Mouse (Mus musculus): ENCODE measurements around the gene Lingo2.

Lingo2 gene

DNA sequence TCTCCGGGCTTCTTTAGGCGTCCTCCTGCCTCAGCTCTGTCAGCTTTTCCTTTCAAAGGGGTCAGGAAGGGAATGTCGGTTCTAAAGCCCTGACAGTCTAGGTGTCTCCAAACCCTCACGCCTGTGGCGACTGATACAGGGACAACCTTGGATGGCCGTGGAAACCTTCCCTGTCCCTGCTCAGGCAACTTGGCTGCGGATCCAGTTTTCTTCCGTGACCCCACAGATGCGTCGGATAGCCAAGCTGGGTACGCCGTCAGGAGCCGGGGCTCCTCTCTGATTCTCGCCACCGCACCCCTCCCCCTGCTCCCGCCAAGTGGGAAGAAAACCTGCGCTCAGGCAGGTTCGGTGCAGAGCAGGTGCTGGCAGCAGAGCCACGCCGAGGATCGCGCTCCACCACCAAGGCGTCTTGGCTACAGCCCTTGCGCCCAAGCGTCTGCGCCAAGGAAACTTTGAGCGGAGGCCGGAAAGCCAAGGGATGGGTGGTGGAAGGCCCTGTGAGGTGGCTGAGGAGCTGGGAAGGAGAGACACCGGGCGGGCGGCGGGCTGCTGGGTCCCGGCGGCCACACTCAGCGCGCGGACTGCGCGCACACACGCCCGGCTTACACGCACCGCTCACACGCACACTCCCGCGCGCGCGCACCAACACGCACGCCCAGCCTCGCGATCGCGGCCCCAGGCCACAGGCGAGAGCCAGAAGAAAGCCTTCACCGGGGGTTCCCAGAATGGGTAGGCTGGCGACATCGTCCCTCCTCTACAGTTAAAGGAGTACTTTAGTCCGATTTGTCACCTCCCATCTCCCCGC lies at the start of gene Lingo2:
TSS of gene Lingo2 (minus strand) at position 598 of the 805 bp plus-strand sequence.
- peak; percentile 64 to 68 for DNase-seq (ENCODE audit: low spot score in 2 of 2)

DNA sequence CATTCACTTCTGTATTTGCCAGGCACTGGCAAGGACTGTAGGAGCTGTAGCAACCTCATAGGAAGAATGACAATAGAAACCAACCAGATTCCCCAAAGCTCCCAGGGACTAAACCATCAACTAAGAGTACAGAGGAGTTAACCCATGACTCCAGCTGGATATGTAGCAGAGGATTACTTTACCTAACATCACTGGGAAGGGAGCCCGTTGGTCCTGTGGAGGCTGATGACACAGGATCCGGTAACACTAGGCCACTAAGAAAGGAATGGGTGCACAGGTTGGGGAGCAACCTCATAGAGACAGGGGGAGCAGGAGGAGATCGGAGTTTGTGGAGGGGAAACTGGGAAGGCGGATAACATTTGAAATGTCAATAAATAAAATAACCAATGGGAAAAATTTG lies 21.8 kb upstream of the Lingo2 start:
- DNase-seq (ENCODE audit: low spot score in 2 of 2): no peak

GRCm38 (mm10) chr4:36952431-36953429 lies 1.2 kb upstream of the Lingo2 start:
- peak; percentile 36 to 49 for DNase-seq (ENCODE audit: low spot score in 2 of 2)

- DNase-seq (ENCODE audit: low spot score in 2 of 2): no peak
These were observed 338 bp upstream of the Lingo2 start for GRCm38 (mm10) chr4:36951955-36952215.

DNA sequence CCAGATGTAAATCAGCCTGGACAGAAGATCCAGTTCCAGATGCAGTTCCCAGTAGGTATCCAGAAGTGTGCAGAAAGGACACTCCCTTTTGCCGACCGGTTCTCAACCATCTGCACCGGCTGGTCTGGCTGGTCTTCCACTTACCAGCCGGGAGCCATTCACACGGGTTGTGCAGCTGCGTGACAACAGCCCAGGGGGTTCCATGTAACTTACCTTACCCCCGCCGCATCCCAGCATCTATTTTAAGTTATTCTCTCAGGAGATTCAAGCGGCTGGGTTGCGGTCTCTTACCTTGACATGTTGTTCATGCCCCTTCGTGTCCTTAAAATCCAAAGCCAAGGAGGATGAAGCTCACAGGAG lies 777 bp downstream of the Lingo2 start:
- peak in 1 of 2 experiments; percentile 24 for DNase-seq (ENCODE audit: low spot score in 2 of 2)

DNA sequence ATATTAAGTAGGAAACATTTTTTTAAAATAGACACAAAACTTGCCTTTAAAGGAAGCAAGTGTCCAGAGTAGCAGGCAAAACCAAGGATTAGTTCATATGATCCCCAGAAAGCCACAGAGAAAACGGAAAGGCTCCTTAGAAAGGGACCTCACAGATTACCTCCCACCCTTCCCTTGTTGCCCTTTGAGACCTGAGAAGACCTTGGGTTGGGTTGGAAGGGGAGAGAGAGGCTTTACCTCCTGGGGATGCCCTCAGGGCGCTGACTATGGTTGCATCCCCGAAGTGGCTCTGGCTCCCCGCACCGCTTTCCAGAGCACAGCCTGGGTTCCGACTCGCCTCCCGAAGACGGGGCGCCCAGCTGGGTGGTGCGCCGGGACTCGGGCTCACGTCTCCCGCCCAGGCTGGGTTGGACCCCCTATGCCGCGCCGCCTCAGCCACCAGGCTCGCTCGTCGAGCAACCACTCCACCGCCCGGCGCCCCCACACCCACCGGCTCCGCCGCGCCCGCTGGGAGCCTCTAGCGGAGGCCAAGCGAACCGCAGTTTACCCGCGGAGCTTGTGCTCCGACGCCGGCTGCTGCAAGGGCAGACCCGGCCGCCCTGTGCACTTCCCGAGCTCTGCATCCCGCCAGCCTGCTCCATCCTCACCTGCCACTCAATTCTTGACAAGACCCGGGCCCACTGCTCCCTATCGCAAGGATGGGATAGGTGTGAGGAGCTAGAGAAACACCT lies 1.4 kb downstream of the Lingo2 start:
- peak; percentile 79 to 81 for DNase-seq (ENCODE audit: low spot score in 2 of 2)

GRCm38 (mm10) chr4:36890810-36891209 lies 60.7 kb downstream of the Lingo2 start:
- DNase-seq (ENCODE audit: low spot score in 2 of 2): no peak

DNA sequence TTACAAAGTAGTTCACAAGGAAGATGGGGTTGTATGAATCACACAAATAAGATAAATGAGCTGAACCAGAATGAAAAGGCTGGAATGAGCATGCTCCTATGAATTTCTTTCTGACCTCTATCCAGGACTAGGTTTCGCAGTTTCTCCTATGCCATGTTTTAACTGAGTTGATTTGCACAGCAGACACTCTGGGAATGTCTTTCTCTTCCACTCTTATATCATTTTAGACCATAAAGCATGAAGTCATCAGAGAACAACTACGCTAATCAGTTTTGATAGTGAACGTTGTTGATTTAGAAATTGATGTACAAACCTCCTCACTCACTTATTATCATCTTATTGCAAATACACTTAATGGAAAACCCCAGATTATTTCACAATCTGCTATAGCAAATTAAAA lies 61.2 kb downstream of the Lingo2 start:
- no peak for DNase-seq (ENCODE audit: low spot score in 2 of 2)

GRCm38 (mm10) chr4:36874781-36875180 lies 76.8 kb downstream of the Lingo2 start:
- peak; percentile 32 to 36 for DNase-seq (ENCODE audit: low spot score in 2 of 2)

- DNase-seq (ENCODE audit: low spot score in 2 of 2): no peak
These were observed 126.6 kb downstream of the Lingo2 start for GRCm38 (mm10) chr4:36824982-36825381.

- peak in 1 of 2 experiments; percentile 46 for DNase-seq (ENCODE audit: low spot score in 2 of 2)
These were observed 129.6 kb downstream of the Lingo2 start for GRCm38 (mm10) chr4:36821914-36822313.

DNA sequence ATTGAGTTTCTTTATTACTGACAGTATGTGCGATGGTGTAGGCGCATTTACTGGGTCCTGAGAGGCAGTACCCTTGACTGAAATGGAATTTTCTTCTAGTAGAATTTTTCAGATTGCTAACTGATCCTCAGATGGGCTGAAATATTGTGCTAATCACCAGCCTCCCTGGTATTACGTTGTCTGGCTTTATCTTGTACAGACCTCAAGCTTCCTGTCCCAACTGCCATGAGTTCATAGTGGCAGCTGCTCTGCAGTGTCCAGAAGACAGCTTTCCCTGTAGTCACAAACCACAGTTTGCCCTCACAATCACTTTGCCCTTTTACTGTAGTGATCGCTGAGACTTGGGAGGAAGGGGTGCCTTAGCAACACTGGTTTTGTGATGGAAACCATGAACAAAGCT lies 176.5 kb downstream of the Lingo2 start:
- DNase-seq (ENCODE audit: low spot score in 2 of 2): no peak

GRCm38 (mm10) chr4:36730691-36731090 lies 220.9 kb downstream of the Lingo2 start:
- DNase-seq (ENCODE audit: low spot score in 2 of 2): no peak

DNA sequence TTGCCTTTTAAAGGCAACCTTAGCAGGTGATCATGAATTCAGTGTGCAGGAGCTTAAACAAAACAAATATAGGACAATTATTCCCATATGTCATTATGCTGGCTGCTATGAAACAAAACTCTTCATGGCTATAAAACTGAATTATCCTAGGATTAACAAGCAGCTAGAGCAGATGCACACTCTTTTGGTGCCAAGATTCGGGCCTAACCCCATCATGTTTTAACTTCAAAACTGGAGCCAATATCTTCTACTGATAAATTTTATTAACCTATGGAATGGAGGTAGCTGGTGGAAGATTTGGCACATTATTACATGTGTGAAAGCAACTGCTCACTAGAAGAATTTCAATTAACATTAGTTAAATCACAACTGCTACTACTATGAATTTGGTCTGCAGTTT lies 235.1 kb downstream of the Lingo2 start:
- no peak for DNase-seq (ENCODE audit: low spot score in 2 of 2)

DNA sequence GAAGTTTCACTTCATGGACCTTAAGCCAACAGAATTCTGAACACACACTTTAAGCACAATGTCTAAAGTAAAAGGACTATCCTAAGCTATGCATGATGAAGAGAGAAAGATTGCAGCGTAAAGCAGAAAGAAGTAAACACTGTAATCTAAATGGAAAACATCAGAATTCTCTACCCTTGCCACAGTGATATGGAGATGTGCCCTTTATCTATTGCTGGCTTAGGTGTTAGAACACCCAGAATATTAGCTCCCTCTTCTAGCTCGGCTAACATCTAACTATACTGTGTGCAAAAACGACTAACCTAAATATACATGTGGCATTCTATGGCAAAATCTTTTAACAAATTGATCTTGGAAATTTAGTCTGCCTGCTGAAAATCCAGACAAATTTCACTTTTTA lies 252.7 kb downstream of the Lingo2 start:
- no peak for DNase-seq (ENCODE audit: low spot score in 2 of 2)

GRCm38 (mm10) chr4:36696810-36697209 lies 254.7 kb downstream of the Lingo2 start:
- no peak for DNase-seq (ENCODE audit: low spot score in 2 of 2)

DNA sequence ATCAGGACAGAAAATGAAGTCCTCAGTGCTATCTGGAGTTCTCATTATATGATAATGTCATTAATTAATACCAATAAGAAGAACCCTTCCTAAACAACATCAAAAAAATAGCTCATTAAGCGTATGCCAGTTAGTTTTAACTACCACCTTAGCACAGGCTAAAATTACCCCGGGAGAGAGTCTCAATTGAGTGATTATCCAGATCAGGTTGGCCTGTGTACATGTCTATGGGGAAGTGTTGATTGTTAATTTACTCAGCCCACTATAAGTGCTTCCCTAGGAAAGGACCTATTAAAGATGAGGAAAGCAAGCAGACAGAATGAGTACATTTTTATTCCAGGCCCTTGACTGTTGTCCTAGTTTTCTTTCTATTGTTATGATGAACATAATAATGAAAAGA lies 291.6 kb downstream of the Lingo2 start:
- DNase-seq (ENCODE audit: low spot score in 2 of 2): no peak

DNA sequence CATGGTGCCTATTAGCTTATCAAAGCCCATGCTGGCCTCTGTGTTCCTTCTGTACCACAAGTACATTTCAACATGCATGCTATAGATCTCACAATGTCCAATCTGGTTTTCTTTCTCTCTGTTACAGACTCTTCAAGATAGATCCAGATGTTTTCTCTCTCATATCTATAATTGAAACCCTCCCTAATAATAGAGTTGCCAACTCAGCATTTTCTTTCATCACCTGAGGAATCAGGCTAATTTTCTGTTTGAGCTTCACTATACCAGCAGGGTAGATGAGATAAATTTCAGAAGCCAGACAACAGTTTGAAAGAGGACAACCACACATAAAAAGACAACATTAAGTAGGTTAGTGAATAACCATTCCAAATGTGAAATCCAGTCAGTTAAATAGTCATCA lies 303.8 kb downstream of the Lingo2 start:
- no peak for DNase-seq (ENCODE audit: low spot score in 2 of 2)

DNA sequence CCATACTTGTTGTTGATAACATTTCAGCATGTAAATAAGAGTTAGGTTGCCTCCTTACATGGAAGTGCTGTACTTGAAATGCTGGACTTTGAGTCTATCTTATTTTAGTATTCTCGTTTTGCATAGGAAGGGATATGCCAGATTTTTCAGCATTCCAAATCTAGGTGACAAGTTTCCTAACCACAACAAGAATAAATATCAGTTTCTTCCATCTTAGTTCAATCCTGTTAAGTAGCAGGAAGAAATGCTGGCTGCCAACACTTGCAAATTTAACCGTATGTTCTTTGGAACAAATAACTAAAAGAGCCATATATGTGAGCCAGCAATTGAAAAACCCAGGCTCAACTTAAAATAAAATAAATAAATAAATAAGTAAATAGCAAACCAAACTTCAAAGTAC lies 315.9 kb downstream of the Lingo2 start:
- no peak for DNase-seq (ENCODE audit: low spot score in 2 of 2)

GRCm38 (mm10) chr4:36576801-36577200 lies 374.7 kb downstream of the Lingo2 start:
- DNase-seq (ENCODE audit: low spot score in 2 of 2): no peak

- no peak for DNase-seq (ENCODE audit: low spot score in 2 of 2)
These were observed 375.3 kb downstream of the Lingo2 start for GRCm38 (mm10) chr4:36576256-36576655.

DNA sequence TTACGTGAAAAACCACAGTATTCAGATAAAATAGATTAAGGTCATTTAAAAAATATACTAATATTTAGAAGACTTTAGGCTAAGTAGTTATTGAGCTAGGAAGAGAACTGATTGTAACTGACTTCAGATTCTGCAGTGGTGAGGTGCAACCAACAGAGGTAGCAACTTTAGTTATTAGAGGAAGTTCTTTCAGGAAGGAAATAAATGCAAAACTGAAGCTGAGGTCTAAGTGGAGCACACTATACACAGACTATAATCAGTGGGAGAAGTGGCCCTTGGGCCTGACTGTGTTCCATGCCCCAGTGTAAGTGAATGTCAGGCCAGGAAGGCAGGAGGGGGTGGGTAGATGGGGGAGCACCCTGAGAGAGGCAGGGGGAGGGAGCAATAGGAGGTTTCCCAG lies 385.0 kb downstream of the Lingo2 start:
- no peak for DNase-seq (ENCODE audit: low spot score in 2 of 2)
